Mouse (Mus musculus): ENCODE measurements at regions not wholly inside any gene's neighbourhood (a gene's known extent, or its start where the extent isn't known, plus 50 kb on each side); places are given as distances from the start of the nearest gene placed in this dataset.

- no peak for TF ChIP-seq CTCF (IDR thresholded peaks at IDR 0.05; ENCODE audit: low read depth, low read length)
- no peak for TF ChIP-seq POLR2A (IDR thresholded peaks at IDR 0.05; ENCODE audit: extremely low read depth, insufficient read depth, low read length)
Measured at GRCm38 (mm10) chr16:74809154-74809825, 397.7 kb upstream of the Robo2 start.

Data from liver, adult 2 months (tissue).